Mouse (Mus musculus) myocyte (in vitro differentiated cells): ENCODE data around the gene Surf6.

ENCODE experiments used
- POLR2A ChIP-seq: IDR thresholded peaks from one replicate; pipeline ENCODE4 v1.6.1; 2011; ENCODE audit warnings: low read depth, mild to moderate bottlenecking, control low read depth, moderate library complexity; ENCODE audit not compliant: insufficient read length
- USF1 ChIP-seq: IDR thresholded peaks from one replicate; pipeline ENCODE4 v1.6.1; 2011; ENCODE audit warnings: low read depth, mild to moderate bottlenecking, control low read depth, moderate library complexity

GRCm38 (mm10) chr2:26941539-26941938 lies 38.9 kb upstream of the Surf6 start:
- TF ChIP-seq USF1, result no peak
- no peak for TF ChIP-seq POLR2A
